Mouse (Mus musculus): Measurements from ENCODE around the gene Rbm47. TPM values are rescaled to one million over a fixed set of nuclear protein-coding genes. Genes with fewer than 3 reads are reported as not detected.

The Rbm47 gene
- polyA plus RNA-seq, 1 experiment from 2014 or later, result 2.6 TPM

DNA sequence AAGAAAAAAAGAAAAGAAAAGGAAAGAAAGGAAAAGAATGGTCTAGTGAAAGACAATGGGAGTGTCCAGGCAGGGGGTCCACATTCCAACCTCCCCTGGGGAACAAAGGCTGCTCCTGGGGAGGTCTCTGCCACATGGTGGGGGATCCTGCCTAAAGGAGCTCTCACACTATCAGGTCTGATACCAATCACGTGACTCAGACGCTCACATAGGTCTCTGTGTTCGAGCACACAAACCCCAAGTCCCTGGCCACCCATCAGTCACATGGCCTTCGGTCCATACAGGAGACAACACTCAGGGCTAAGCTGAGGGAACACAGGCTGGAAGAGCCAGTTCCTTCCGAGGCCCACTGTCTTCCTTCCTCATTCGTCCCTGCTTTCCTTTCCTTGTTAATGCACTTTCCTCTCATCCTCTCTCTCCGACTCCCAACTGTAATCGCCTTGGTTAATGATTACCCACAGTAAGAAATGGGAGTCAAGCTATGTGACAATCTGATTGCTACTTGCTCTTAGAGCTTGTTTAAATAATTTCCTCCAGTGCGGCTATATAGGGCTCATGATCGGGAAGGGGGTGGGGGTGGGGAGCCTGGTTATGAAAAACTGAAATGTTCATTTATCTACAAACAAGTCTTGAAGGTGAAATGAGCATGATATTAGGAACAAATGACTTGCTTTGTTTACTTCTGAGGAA is 130.1 kb downstream of the Rbm47 start:
- Histone ChIP-seq H3K27ac (no peak overlapping the region), H3K9me3 (replicated peaks) (no peaks in the 10 kb centered on the region), H3K4me3 (no peak overlapping the region), H3K36me3 (ENCODE audit: poor library complexity, severe bottlenecking) (no peaks in the 10 kb centered on the region), H3K9ac (no peak overlapping the region), H3K4me1 (no peaks in the 10 kb centered on the region), H3K4me2 (no peak overlapping the region), H3K27me3 (no peaks in the 10 kb centered on the region)
- no peak for ATAC-seq
- WGBS, result 53% methylated on average over 10 of the region's 10 CpGs

DNA sequence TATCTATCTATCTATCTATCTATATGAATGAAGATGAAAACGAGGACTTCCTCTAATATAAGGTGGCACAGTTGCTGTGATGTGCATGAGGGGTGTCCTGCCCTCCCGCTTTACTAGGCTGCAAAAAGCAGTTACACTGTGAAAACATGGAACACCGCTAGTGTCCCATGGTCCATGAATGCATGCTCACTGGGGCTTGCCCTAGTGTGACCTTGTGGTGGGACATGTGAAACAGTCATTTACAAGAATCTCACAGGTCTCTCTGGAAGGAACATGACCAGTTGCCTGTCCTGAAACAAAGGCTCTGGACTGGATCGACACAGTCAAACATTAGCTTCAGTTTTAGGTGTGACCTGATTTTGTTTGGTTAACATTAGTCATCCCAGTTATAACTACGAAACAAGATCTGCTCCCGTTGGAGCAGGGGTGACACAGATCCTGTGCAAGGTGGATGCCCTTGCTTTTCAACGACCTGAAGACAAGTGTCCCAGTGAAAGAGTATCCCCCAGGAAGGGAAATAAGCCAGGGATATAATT is 132.1 kb downstream of the Rbm47 start:
- ATAC-seq, result no peak
- Histone ChIP-seq H3K4me1 (peaks cover 10% of the 10 kb centered on the region), H3K9ac (no peak overlapping the region), H3K27me3 (no peaks in the 10 kb centered on the region), H3K9me3 (replicated peaks) (no peaks in the 10 kb centered on the region), H3K4me3 (no peak overlapping the region), H3K27ac (no peak overlapping the region), H3K4me2 (no peak overlapping the region), H3K36me3 (ENCODE audit: poor library complexity, severe bottlenecking) (no peaks in the 10 kb centered on the region)
- 93% methylated on average over 7 of the region's 7 CpGs for WGBS

DNA sequence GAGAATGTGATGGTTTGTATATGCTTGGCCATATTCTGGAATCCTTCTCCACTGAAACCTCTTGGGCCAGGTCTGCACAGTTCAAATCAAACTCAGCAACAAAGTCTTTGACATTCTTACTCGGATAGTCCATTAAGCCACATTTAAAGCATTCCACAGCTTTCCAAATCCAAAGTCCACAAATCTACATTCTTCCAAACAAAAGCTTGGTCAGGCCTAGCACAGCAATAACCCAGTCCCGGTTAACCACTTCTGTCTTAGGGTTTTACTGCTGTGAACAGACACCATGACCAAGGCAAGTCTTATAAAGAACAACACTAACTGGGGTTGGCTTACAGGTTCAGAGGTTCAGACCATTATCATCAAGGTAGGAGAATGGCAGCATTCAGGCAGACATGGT is 133.1 kb downstream of the Rbm47 start:
- WGBS, result 87% methylated on average over 2 of the region's 2 CpGs
- no peaks in the 10 kb centered on the region for H3K27me3 ChIP-seq
- no peak overlapping the region for H3K9ac ChIP-seq
- no peak overlapping the region for H3K27ac ChIP-seq
- no peaks in the 10 kb centered on the region for H3K36me3 ChIP-seq (ENCODE audit: poor library complexity, severe bottlenecking)
- H3K9me3 ChIP-seq (replicated peaks), result no peaks in the 10 kb centered on the region
- no peak for ATAC-seq
- no peak overlapping the region for H3K4me3 ChIP-seq
- H3K4me1 ChIP-seq, result peaks cover 10% of the 10 kb centered on the region
- no peak overlapping the region for H3K4me2 ChIP-seq

- H3K27me3 ChIP-seq, result 0 out of 2 replicates have a peak, but pooled peaks cover 3% of the 10 kb centered on the region
- no peak overlapping the region for H3K4me2 ChIP-seq
- no peak overlapping the region for H3K9ac ChIP-seq
- H3K4me1 ChIP-seq, result peaks cover 10% of the 10 kb centered on the region
- no peak for ATAC-seq
- H3K9me3 ChIP-seq (replicated peaks), result no peaks in the 10 kb centered on the region
- H3K27ac ChIP-seq, result no peak overlapping the region
- no peaks in the 10 kb centered on the region for H3K36me3 ChIP-seq (ENCODE audit: poor library complexity, severe bottlenecking)
- WGBS, result 77% methylated on average over 6 of the region's 6 CpGs
- H3K4me3 ChIP-seq, result no peak overlapping the region
Measured at GRCm38 (mm10) chr5:66037066-66037465, 135.9 kb downstream of the Rbm47 start.

- no peak overlapping the region for H3K27ac ChIP-seq
- no peak overlapping the region for H3K9ac ChIP-seq
- no peak overlapping the region for H3K4me2 ChIP-seq
- H3K4me1 ChIP-seq, result peaks cover 10% of the 10 kb centered on the region
- 0 out of 2 replicates have a peak, but pooled peaks have one; percentile 41 for ATAC-seq
- no peaks in the 10 kb centered on the region for H3K9me3 ChIP-seq (replicated peaks)
- no peaks in the 10 kb centered on the region for H3K36me3 ChIP-seq (ENCODE audit: poor library complexity, severe bottlenecking)
- WGBS, result 31% methylated on average over 7 of the region's 7 CpGs
- H3K27me3 ChIP-seq, result 0 out of 2 replicates have a peak, but pooled peaks cover 3% of the 10 kb centered on the region
- H3K4me3 ChIP-seq, result no peak overlapping the region
Measured at GRCm38 (mm10) chr5:66036440-66037054, 136.4 kb downstream of the Rbm47 start.

GRCm38 (mm10) chr5:66034375-66035195 is 138.3 kb downstream of the Rbm47 start:
- Histone ChIP-seq H3K36me3 (ENCODE audit: poor library complexity, severe bottlenecking) (no peaks in the 10 kb centered on the region), H3K4me2 (no peak overlapping the region), H3K9me3 (replicated peaks) (no peaks in the 10 kb centered on the region), H3K4me1 (peaks cover 10% of the 10 kb centered on the region), H3K4me3 (no peak overlapping the region), H3K27me3 (0 out of 2 replicates have a peak, but pooled peaks cover 3% of the 10 kb centered on the region), H3K9ac (no peak overlapping the region), H3K27ac (no peak overlapping the region)
- ATAC-seq, result no peak
- WGBS, result 61% methylated on average over 14 of the region's 14 CpGs

DNA sequence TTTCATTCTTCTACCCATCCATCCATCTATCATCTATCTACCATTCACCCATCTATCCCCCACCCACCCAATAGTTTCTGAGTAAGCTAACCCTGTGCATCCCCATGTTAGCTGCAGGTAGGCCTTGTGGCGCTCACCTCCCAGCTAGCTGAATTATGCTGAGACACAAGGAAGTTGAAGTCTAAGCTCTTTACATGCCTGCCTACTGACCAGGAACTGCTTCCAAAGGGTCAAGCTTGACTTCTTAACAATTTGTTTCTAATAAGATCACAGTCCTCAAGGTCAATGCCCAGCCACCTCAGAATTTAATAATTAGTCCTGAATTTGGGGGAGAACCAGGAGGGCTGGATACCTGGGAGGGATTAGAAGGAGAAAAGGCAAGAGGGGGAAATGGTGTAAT is 140.1 kb downstream of the Rbm47 start:
- 95% methylated on average over 1 of the region's 1 CpGs for WGBS
- H3K4me2 ChIP-seq, result no peak overlapping the region
- H3K9ac ChIP-seq, result no peak overlapping the region
- no peak overlapping the region for H3K4me3 ChIP-seq
- no peak for ATAC-seq
- H3K9me3 ChIP-seq (replicated peaks), result no peaks in the 10 kb centered on the region
- no peak overlapping the region for H3K27ac ChIP-seq
- 0 out of 2 replicates have a peak, but pooled peaks cover 3% of the 10 kb centered on the region for H3K27me3 ChIP-seq
- no peaks in the 10 kb centered on the region for H3K36me3 ChIP-seq (ENCODE audit: poor library complexity, severe bottlenecking)
- H3K4me1 ChIP-seq, result peaks cover 10% of the 10 kb centered on the region

GRCm38 (mm10) chr5:66031699-66032098 is 141.2 kb downstream of the Rbm47 start:
- Histone ChIP-seq H3K27me3 (0 out of 2 replicates have a peak, but pooled peaks cover 3% of the 10 kb centered on the region), H3K4me2 (no peak overlapping the region), H3K4me3 (no peak overlapping the region), H3K9me3 (replicated peaks) (peaks cover 4% of the 10 kb centered on the region; the same call in 1 of the 2 replicates), H3K27ac (no peak overlapping the region), H3K36me3 (ENCODE audit: poor library complexity, severe bottlenecking) (no peaks in the 10 kb centered on the region), H3K4me1 (peaks cover 7% of the 10 kb centered on the region), H3K9ac (no peak overlapping the region)
- 80% methylated on average over 5 of the region's 5 CpGs for WGBS
- ATAC-seq, result no peak

DNA sequence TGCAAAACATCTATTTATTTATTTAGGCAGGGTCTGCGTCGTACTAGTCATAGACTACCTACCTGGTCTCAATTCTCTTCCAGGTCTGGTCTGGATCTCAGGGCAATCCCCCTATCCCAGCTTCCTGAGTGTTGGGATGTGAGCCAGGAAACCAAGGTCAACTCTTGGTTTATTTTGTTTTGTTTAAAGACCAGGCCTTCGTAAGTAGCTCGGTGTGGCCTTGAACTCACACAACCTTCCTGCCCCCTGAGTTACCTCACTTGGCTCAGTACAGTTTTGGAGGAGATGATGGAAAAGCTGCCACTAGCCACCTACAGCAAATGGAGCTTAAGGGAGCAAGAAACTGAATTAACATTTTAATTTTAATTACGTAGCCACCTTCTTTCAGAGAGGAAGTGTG is 144.7 kb downstream of the Rbm47 start:
- no peak overlapping the region for H3K4me2 ChIP-seq
- no peaks in the 10 kb centered on the region for H3K27me3 ChIP-seq
- H3K9ac ChIP-seq, result no peak overlapping the region
- no peaks in the 10 kb centered on the region for H3K36me3 ChIP-seq (ENCODE audit: poor library complexity, severe bottlenecking)
- WGBS, result 94% methylated on average over 5 of the region's 5 CpGs
- no peaks in the 10 kb centered on the region for H3K4me1 ChIP-seq
- ATAC-seq, result no peak
- no peak overlapping the region for H3K27ac ChIP-seq
- H3K4me3 ChIP-seq, result no peak overlapping the region
- H3K9me3 ChIP-seq (replicated peaks), result peaks cover 7% of the 10 kb centered on the region; the same call in 1 of the 2 replicates

- no peak overlapping the region for H3K4me3 ChIP-seq
- no peaks in the 10 kb centered on the region for H3K4me1 ChIP-seq
- no peaks in the 10 kb centered on the region for H3K27me3 ChIP-seq
- ATAC-seq, result no peak
- H3K9me3 ChIP-seq (replicated peaks), result peaks cover 7% of the 10 kb centered on the region; the same call in 1 of the 2 replicates
- no peak overlapping the region for H3K4me2 ChIP-seq
- no peaks in the 10 kb centered on the region for H3K36me3 ChIP-seq (ENCODE audit: poor library complexity, severe bottlenecking)
- WGBS, result 91% methylated on average over 8 of the region's 8 CpGs
- no peak overlapping the region for H3K9ac ChIP-seq
- H3K27ac ChIP-seq, result no peak overlapping the region
Measured at GRCm38 (mm10) chr5:66027206-66027605, 145.7 kb downstream of the Rbm47 start.

DNA sequence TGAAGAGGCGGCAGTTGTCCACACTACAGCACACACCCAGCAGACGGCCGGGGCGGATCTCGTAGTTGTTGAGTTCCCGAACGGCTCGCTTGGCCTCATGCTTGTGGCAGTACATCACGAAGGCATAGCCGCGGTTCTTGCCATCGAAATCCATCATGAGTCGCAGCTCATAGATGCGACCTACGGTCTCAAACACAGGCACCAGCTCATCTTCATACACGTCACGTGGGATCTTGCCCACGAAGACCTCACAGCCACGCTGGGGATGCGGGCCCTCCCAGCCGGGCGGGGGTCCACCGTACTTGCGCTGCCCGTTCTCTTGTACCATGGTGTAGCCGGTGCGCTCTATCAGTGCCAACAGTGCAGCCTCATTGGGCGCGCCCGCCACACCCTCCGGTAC is 146.1 kb downstream of the Rbm47 start:
- Histone ChIP-seq H3K27me3 (no peaks in the 10 kb centered on the region), H3K4me3 (no peak overlapping the region), H3K9ac (no peak overlapping the region), H3K4me1 (no peaks in the 10 kb centered on the region), H3K9me3 (replicated peaks) (peaks cover 7% of the 10 kb centered on the region; the same call in 1 of the 2 replicates), H3K27ac (no peak overlapping the region), H3K36me3 (ENCODE audit: poor library complexity, severe bottlenecking) (no peaks in the 10 kb centered on the region), H3K4me2 (no peak overlapping the region)
- WGBS, result 98% methylated on average over 31 of the region's 31 CpGs
- ATAC-seq, result no peak

All from forebrain, embryonic 13.5 days (tissue).